Mouse (Mus musculus) megakaryocyte, embryonic 14.5 days (primary cell): Measurements from ENCODE around the gene Prrg2. TPM values are rescaled to one million over a fixed set of nuclear protein-coding genes. Genes with fewer than 3 reads are reported as not detected.
"Not testable (repeated sequence)": the region's sequence is repeated elsewhere in the genome, so short reads cannot be mapped to it uniquely, and the experiment has no call there.

ENCODE experiments used
- H3K27me3 ChIP-seq: replicated peaks from 2 replicates; pipeline ENCODE3; 2012; ENCODE audit warnings: inconsistent platforms
- H3K36me3 ChIP-seq: replicated peaks from 2 replicates; pipeline ENCODE3; 2012; ENCODE audit warnings: low read length, inconsistent platforms, mixed read lengths
- H3K4me1 ChIP-seq: 2 replicates; pipeline ENCODE4 v1.6.1; 2012; ENCODE audit warnings: inconsistent platforms
- H3K4me3 ChIP-seq: replicated peaks from 2 replicates; pipeline ENCODE3; 2012; ENCODE audit warnings: moderate library complexity, mild to moderate bottlenecking, inconsistent platforms
- H3K9me3 ChIP-seq: 2 replicates; pipeline ENCODE4 v1.6.1; 2012; ENCODE audit warnings: inconsistent platforms
- FLI1 ChIP-seq: IDR thresholded peaks from 2 replicates; pipeline ENCODE4 v1.6.1; 2012; ENCODE audit warnings: low read length, inconsistent platforms, mixed read lengths
- GATA1 ChIP-seq: IDR thresholded peaks from 3 replicates; pipeline ENCODE4 v1.6.1; 2012; ENCODE audit warnings: mixed read lengths, low read length, inconsistent platforms, borderline replicate concordance
- polyA plus RNA-seq: library from polyadenylated mRNA; stranded (reverse); fragments of >175 nt; gene quantifications from 2 replicates; pipeline ENCODE4 v1.2.3, GENCODE M21; 2012; ENCODE audit warnings: low replicate concordance; ENCODE audit not compliant: insufficient read depth

Gene Prrg2
- polyA plus RNA-seq, 1 experiment: 91.5 TPM

DNA sequence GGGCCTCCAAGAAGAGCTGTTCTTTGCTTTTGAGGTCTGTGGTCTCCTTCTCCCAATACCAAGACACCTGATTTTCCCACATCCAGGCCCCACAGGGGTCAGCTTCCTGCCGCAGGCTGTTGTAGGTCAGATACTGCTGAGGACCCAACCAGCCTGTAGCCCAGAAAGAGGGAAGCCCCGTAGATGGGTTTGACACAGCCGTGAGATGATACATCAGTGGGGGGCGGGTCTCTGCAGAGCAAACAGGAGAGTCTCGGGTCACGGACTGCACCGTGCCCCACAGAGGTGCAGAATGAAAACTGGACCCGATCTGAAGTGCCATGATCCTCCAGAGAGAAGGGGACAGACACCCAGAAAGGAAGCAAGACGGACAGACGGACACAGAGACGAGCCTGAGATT lies 40.0 kb upstream of the Prrg2 start:
- no peak for TF ChIP-seq GATA1
- no peak for TF ChIP-seq FLI1
- Histone ChIP-seq H3K4me1 (peaks cover 42% of the 10 kb centered on the region), H3K4me3 (no peak overlapping the region)

GRCm38 (mm10) chr7:45100046-45100445 lies 37.6 kb upstream of the Prrg2 start:
- TF ChIP-seq GATA1 (no peak), FLI1 (no peak)

More for the DNA sequence above, 40.0 kb upstream of the Prrg2 start:
- Histone ChIP-seq H3K9me3 (peaks cover 4% of the 10 kb centered on the region; the same call in 1 of the 2 replicates), H3K36me3 (no peaks in the 10 kb centered on the region), H3K27me3 (peaks cover 61% of the 10 kb centered on the region)

DNA sequence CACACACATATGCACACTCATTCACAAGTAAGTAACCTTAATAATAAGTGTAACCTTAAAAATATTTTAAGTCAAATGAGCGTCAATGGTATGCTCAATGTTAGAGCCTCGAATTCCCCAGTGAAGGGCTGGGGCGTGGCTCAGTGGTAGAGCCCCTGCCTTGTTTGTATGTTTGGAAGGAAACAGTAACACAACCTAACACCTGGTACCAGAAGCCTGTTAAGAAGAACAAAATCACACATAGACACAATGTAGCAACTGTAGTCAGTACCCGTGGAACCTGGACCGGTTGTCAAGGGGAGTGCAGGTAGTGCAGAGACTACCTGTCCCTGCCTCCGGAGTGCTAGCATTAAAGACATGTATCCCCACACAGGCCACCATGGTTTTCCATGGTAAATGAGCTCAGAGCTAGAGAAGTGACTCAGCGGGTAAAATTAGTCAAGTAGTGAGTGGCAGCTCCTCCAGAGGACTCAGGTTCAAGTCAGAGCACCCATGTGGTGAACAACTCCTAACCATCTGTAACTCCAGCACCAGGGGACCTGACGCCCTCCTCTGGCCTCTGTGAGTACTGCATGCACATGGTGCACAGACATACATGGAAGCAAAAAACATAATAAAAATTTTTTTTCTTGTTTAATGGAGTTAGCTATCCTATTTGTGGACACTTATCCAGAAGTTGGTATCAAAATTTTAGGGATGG lies 36.2 kb upstream of the Prrg2 start:
- no peaks in the 10 kb centered on the region for H3K9me3 ChIP-seq
- peaks cover 51% of the 10 kb centered on the region for H3K27me3 ChIP-seq
- H3K4me1 ChIP-seq: peaks cover 52% of the 10 kb centered on the region
- H3K4me3 ChIP-seq: no peak overlapping the region
- no peaks in the 10 kb centered on the region for H3K36me3 ChIP-seq
- TF ChIP-seq FLI1: no peak
- TF ChIP-seq GATA1: no peak

More at GRCm38 (mm10) chr7:45100046-45100445, 37.6 kb upstream of the Prrg2 start:
- Histone ChIP-seq H3K27me3 (peaks cover 53% of the 10 kb centered on the region), H3K4me1 (peaks cover 45% of the 10 kb centered on the region), H3K36me3 (no peaks in the 10 kb centered on the region), H3K9me3 (no peaks in the 10 kb centered on the region), H3K4me3 (no peak overlapping the region)

- no peaks in the 10 kb centered on the region for H3K9me3 ChIP-seq
- TF ChIP-seq GATA1 (no peak), FLI1 (no peak)
- H3K36me3 ChIP-seq: no peaks in the 10 kb centered on the region
- peaks cover 53% of the 10 kb centered on the region for H3K4me1 ChIP-seq
- H3K4me3 ChIP-seq: peak overlapping the region; percentile 54
- H3K27me3 ChIP-seq: peaks cover 45% of the 10 kb centered on the region
Observed at GRCm38 (mm10) chr7:45097479-45097878, 35.0 kb upstream of the Prrg2 start.

- H3K9me3 ChIP-seq, H3K36me3 ChIP-seq: not testable (repeated sequence)
- peaks cover 46% of the 10 kb centered on the region for H3K27me3 ChIP-seq
Observed at GRCm38 (mm10) chr7:45095965-45096364, 33.5 kb upstream of the Prrg2 start.

DNA sequence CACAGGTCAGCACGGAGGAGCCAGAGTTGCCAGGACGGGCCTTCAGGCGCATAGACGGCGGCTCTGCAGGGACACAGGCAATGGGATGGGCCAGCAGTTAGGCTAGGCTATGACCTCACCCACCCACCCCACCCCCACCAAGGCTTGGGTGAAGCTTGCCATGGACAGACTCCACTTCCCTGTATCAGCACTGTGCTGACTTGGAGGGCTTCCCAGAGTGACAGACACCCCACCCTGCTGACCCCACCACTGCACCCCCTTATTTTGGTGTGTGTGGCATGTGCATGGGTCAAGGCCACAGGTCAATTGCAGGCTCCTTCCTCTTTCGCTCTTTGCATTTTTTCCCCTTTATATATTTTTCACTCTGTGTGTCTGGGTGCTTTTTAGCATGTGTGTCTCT lies 32.9 kb upstream of the Prrg2 start:
- TF ChIP-seq GATA1 (no peak), FLI1 (no peak)
- no peaks in the 10 kb centered on the region for H3K9me3 ChIP-seq
- no peak overlapping the region for H3K4me3 ChIP-seq
- H3K27me3 ChIP-seq: peaks cover 48% of the 10 kb centered on the region
- peaks cover 70% of the 10 kb centered on the region for H3K4me1 ChIP-seq
- H3K36me3 ChIP-seq: no peaks in the 10 kb centered on the region

More at GRCm38 (mm10) chr7:45095965-45096364, 33.5 kb upstream of the Prrg2 start:
- H3K4me3 ChIP-seq: not testable (repeated sequence)
- H3K4me1 ChIP-seq: peaks cover 64% of the 10 kb centered on the region

DNA sequence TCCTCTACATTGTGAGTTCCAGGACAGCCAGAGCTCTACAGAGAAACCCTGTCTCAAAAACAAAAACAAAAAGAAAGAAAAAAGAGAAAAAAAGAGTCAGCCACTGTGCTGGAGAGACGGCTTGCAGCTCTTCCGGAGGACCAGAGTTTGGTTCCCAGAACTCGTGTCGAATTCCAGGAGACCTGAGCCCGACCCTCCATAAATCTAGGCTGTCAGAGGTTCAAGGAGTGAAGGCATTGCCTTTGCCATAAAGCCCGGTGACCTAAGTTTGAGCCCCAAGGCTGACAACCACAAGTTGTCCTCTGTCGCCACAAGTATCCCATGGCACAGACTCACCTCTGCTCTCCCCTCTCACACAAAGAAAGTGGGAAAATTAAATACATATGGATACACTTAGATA lies 31.6 kb upstream of the Prrg2 start:
- H3K4me3 ChIP-seq: no peak overlapping the region
- TF ChIP-seq FLI1 (no peak), GATA1 (no peak)
- H3K9me3 ChIP-seq: no peaks in the 10 kb centered on the region
- peaks cover 44% of the 10 kb centered on the region for H3K27me3 ChIP-seq
- no peaks in the 10 kb centered on the region for H3K36me3 ChIP-seq
- peaks cover 73% of the 10 kb centered on the region for H3K4me1 ChIP-seq

DNA sequence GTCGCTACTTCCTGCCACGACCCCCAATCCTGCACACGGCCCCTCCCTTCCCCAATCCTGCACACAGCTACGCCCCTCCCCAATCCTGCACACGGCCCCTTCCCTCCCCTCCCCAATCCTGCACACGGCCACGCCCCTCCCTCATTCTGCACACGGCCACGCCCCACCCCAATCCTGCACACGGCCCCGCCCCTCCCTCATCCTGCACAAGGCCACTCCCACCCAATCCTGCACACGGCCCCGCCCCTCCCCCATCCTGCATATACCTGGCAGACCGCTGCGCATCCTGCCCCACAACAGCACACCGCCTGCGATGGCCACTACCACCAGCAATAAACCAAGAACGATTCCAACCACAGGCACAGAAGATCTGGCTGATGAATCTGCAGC lies 31.0 kb upstream of the Prrg2 start:
- Histone ChIP-seq H3K4me1 (peaks cover 67% of the 10 kb centered on the region), H3K4me3 (no peak overlapping the region), H3K27me3 (peaks cover 45% of the 10 kb centered on the region), H3K9me3 (no peaks in the 10 kb centered on the region), H3K36me3 (no peaks in the 10 kb centered on the region)
- no peak for TF ChIP-seq FLI1
- TF ChIP-seq GATA1: no peak

DNA sequence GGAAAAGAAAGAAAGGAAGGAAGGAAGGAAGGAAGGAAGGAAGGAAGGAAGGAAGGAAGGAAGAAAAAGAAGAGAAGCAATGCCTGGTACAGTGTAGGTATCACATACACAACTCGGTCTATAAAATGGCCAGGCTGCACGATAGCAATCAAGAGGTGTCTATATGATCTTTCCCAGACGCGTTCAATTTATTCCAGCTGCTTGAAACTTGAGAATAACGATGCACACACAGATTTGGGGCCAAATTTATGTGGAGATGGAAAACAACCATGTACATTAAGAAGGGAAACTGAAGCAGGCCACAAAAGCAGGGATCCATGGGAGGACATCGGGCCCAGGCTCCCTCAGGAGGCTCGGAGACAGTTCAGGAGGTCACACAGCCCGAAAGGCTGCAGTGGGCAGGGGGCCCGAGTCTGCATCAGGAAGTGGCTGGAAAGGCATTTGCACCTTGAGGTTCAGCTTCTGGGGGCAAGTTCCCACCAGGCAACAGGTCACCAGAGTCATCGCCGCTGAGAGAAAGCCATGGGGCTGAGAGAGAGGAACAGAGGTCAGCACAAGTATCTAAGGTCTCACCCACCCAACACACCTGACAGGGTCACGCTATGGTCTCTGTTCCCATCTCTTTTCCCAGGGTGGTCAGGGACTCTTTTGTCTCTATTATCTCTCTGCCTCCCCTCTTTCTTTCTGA lies 30.5 kb upstream of the Prrg2 start:
- no peaks in the 10 kb centered on the region for H3K9me3 ChIP-seq
- H3K4me1 ChIP-seq: peaks cover 62% of the 10 kb centered on the region
- TF ChIP-seq GATA1 (no peak), FLI1 (no peak)
- H3K36me3 ChIP-seq: no peaks in the 10 kb centered on the region
- H3K4me3 ChIP-seq: no peak overlapping the region
- peaks cover 50% of the 10 kb centered on the region for H3K27me3 ChIP-seq

GRCm38 (mm10) chr7:45092048-45092447 lies 29.6 kb upstream of the Prrg2 start, which contains the start of gene Rcn3:
Gene Rcn3 (minus strand): TSS chr7:45092221.
- Histone ChIP-seq H3K4me3 (peak within 1 kb of the TSS; percentile 56), H3K27me3 (peaks cover 58% of the 10 kb centered on the region), H3K9me3 (no peaks in the 10 kb centered on the region), H3K4me1 (peaks cover 60% of the 10 kb centered on the region), H3K36me3 (no peaks in the 10 kb centered on the region)
- TF ChIP-seq GATA1 (no peak), FLI1 (no peak)
